Mouse (Mus musculus) limb, embryonic 11.5 days (tissue): Measurements from ENCODE around the gene Zdhhc20. TPM values are rescaled to one million over a fixed set of nuclear protein-coding genes. Genes with fewer than 3 reads are reported as not detected.
"Not testable (repeated sequence)": the region's sequence is repeated elsewhere in the genome, so short reads cannot be mapped to it uniquely, and the experiment has no call there.

Source experiments
- ATAC-seq: fragments of 200-750 bp; cut with Nextera tagmentation; 2 replicates; pipeline ENCODE4 v1.8.0; 2017; ENCODE audit warnings: low read depth; ENCODE audit not compliant: insufficient number of reproducible peaks, low FRiP score, low TSS enrichment
- DNase-seq: peaks from one replicate; pipeline ENCODE4 v3.0.0-alpha.2; 2015; ENCODE audit warnings: low spot score
- H3K27ac ChIP-seq: fragments of 300-500 bp; sonication (generic); replicated peaks from 2 replicates; pipeline ENCODE4 v1.5.1; 2014; ENCODE audit warnings: low read depth, mild to moderate bottlenecking, low read length
- H3K27me3 ChIP-seq: fragments of 300-500 bp; sonication (generic); 2 replicates; pipeline ENCODE4 v1.6.1; 2014; ENCODE audit warnings: mild to moderate bottlenecking, low read length, mixed read lengths; ENCODE audit not compliant: control insufficient read depth, insufficient read depth
- H3K36me3 ChIP-seq: fragments of 300-500 bp; sonication (generic); 2 replicates; pipeline ENCODE4 v1.6.1; 2014; ENCODE audit warnings: mild to moderate bottlenecking, low read length, moderate library complexity, mixed read lengths; ENCODE audit not compliant: control insufficient read depth, insufficient read depth
- H3K4me1 ChIP-seq: fragments of 300-500 bp; sonication (generic); 2 replicates; pipeline ENCODE4 v1.6.1; 2014; ENCODE audit warnings: low read length, mixed read lengths; ENCODE audit not compliant: control insufficient read depth, insufficient read depth
- H3K4me2 ChIP-seq: fragments of 300-500 bp; sonication (generic); 2 replicates; pipeline ENCODE4 v1.6.1; 2014; ENCODE audit warnings: low read depth, mild to moderate bottlenecking, moderate library complexity; ENCODE audit not compliant: severe bottlenecking
- H3K4me3 ChIP-seq: fragments of 300-500 bp; sonication (generic); 2 replicates; pipeline ENCODE4 v1.5.1; 2014; ENCODE audit warnings: low read depth, low read length
- H3K9ac ChIP-seq: fragments of 300-500 bp; sonication (generic); 2 replicates; pipeline ENCODE4 v1.6.1; 2014; ENCODE audit warnings: mild to moderate bottlenecking, low read length
- H3K9me3 ChIP-seq: fragments of 300-500 bp; sonication (generic); 2 replicates; pipeline ENCODE4 v1.6.1; 2016; ENCODE audit warnings: low read length; ENCODE audit not compliant: control insufficient read depth
- WGBS: fragments of 180-500 bp; shearing (Covaris S2); extraction: QIAGEN DNeasy Blood & Tissue Kit; methylation state at CpG from one replicate; pipeline ENCODE4 v1.1.7; 2014; 5-methylcytosine and 5-hydroxymethylcytosine counted together
- polyA plus RNA-seq: library from polyadenylated mRNA; unstranded; fragments of >200 nt; fragmentation: Nextera tagmentation; extraction: Ambion mirVana; gene quantifications from 2 replicates; pipeline ENCODE4 v1.2.1, GENCODE M21; 2014

The Zdhhc20 gene
- polyA plus RNA-seq, 1 experiment from 2014 or later = 63.5 TPM

DNA sequence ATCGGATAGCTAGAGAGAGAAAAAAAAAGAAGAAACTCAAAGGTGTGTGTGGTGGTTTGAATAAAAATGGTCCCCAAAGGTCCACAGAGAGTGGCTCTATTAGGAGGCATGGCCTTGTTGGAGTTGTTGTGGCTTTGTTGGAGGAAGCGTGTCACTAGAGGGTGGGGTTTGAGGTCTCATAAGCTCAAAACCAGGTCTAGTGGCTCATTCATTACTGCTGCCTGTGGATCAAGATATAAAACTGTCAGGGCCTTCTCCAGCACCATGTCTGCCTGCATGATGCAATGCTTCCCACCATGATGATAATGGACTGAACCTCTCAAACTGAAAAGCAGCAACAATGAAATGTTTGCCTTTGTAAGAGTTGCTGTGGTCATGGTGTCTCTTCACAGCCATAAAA lies 31.5 kb downstream of the Zdhhc20 start:
- 90% methylated on average over 2 of the region's 2 CpGs for WGBS
- Histone ChIP-seq H3K4me3 (no peak overlapping the region), H3K4me1 (no peaks in the 10 kb centered on the region), H3K9ac (no peak overlapping the region), H3K4me2 (no peak overlapping the region), H3K27ac (no peak overlapping the region), H3K27me3 (no peaks in the 10 kb centered on the region), H3K9me3 (no peaks in the 10 kb centered on the region), H3K36me3 (peaks cover 2% of the 10 kb centered on the region; the same call in 1 of the 2 replicates)
- ATAC-seq = no peak
- no peak for DNase-seq

DNA sequence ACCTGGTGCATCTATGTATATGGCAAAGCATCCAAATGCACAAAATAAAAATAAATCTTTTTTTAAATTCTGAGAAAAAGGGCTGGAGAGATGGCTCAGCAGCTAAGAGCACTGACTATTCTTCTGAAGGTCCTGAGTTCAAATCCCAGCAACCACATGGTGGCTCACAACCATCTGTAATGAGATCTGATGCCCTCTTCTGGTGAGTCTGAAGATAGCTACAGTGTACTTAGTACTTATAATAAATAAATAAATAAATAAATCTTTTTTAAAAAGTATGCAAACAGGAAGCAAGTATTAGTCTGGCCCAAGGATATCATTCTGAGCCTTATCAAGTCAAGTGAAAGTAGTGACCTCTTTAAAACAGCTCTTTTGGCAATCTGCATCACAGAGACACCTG lies 34.0 kb downstream of the Zdhhc20 start:
- H3K27ac ChIP-seq, H3K9ac ChIP-seq, H3K36me3 ChIP-seq, H3K27me3 ChIP-seq, ATAC-seq, H3K4me2 ChIP-seq, DNase-seq, H3K4me3 ChIP-seq, H3K9me3 ChIP-seq, H3K4me1 ChIP-seq: not testable (repeated sequence)

DNA sequence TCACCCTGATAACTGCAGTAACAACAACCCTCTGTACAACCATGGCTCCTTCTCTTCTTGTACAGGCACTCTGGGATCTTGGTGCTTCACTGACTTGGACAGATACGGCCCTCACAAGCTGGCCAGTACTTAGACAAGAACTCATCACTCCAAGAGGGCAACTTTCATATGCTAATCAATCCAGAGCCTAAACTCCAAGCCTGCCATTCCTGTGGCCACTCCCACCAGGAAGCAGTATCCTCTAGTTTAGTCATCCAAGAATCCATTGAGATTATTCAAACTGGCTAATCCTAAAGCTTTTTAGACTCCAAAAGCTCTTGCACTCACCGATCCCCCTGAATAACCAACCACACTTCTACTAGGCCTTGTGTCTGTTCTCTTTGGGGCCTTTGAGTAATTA lies 37.1 kb downstream of the Zdhhc20 start:
- ATAC-seq (no peak), DNase-seq (no peak)
- H3K27me3 ChIP-seq = no peaks in the 10 kb centered on the region
- 95% methylated on average over 2 of the region's 2 CpGs for WGBS
- no peak overlapping the region for H3K27ac ChIP-seq
- H3K9me3 ChIP-seq = no peaks in the 10 kb centered on the region
- no peaks in the 10 kb centered on the region for H3K36me3 ChIP-seq
- no peak overlapping the region for H3K9ac ChIP-seq
- H3K4me2 ChIP-seq = no peak overlapping the region
- H3K4me3 ChIP-seq = no peak overlapping the region
- H3K4me1 ChIP-seq = no peaks in the 10 kb centered on the region

DNA sequence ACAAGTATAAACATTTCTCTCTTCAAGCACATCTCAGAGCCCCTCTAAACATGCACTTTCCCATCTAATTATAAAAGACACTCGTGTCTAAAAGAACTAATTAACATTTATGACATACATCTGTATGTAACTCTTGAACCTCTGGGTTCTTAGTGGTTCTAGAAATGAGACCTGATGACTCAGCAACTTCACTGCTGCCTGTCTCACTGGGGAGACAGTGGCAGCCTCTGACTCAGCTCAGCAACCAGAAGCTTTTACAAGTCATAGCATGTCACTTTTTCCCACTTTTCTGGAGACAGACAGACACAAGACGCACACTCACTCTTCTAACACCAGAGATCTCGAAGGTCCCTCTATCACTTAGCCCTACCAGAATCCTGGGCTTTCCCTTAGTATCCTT lies 39.7 kb downstream of the Zdhhc20 start:
- Histone ChIP-seq H3K27ac (no peak overlapping the region), H3K4me3 (no peak overlapping the region), H3K4me2 (no peak overlapping the region), H3K4me1 (no peaks in the 10 kb centered on the region), H3K9ac (no peak overlapping the region), H3K27me3 (no peaks in the 10 kb centered on the region), H3K36me3 (no peaks in the 10 kb centered on the region; the same call in 1 of the 2 replicates), H3K9me3 (no peaks in the 10 kb centered on the region)
- DNase-seq (no peak), ATAC-seq (no peak)
- WGBS = 84% methylated on average over 3 of the region's 3 CpGs

- Histone ChIP-seq H3K9ac (no peak overlapping the region), H3K9me3 (no peaks in the 10 kb centered on the region), H3K36me3 (no peaks in the 10 kb centered on the region; the same call in 1 of the 2 replicates), H3K27me3 (no peaks in the 10 kb centered on the region), H3K27ac (no peak overlapping the region), H3K4me2 (no peak overlapping the region), H3K4me1 (no peaks in the 10 kb centered on the region), H3K4me3 (no peak overlapping the region)
- ATAC-seq (no peak), DNase-seq (no peak)
- WGBS = 90% methylated on average over 2 of the region's 2 CpGs
These were observed 41.4 kb downstream of the Zdhhc20 start for GRCm38 (mm10) chr14:57848646-57849045.

GRCm38 (mm10) chr14:57848061-57848460 lies 42.0 kb downstream of the Zdhhc20 start:
- ATAC-seq, DNase-seq, H3K4me1 ChIP-seq, H3K27me3 ChIP-seq, H3K9me3 ChIP-seq, H3K4me2 ChIP-seq, H3K4me3 ChIP-seq, H3K9ac ChIP-seq, H3K36me3 ChIP-seq, H3K27ac ChIP-seq: not testable (repeated sequence)
- 81% methylated on average over 5 of the region's 5 CpGs for WGBS

DNA sequence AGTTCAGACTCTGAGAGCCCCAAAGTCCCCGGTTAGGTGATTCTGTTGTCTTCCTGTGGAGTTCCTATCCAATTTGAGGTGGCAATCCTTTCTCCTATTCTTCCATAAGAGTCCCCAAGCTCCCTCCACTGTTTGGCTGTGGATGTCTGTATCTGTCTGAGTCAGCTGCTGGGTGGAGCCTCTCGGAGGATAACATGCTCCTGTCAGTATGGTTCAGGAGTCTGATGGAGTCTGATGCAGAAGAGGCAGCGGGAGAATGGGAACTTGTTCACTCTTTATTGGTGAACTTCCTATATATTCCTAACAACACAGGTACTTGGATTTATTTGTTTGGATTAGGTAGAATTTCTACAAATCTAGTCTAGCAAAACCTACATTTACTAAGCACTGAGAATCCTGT lies 45.5 kb downstream of the Zdhhc20 start:
- 89% methylated on average over 3 of the region's 3 CpGs for WGBS

GRCm38 (mm10) chr14:57835157-57835556 lies 54.9 kb downstream of the Zdhhc20 start:
- 92% methylated on average over 10 of the region's 10 CpGs for WGBS
- peaks cover 2% of the 10 kb centered on the region; the same call in 1 of the 2 replicates for H3K36me3 ChIP-seq

More for the DNA sequence above, 45.5 kb downstream of the Zdhhc20 start:
- no peak overlapping the region for H3K4me3 ChIP-seq
- DNase-seq (no peak), ATAC-seq (no peak)
- no peaks in the 10 kb centered on the region for H3K9me3 ChIP-seq
- no peak overlapping the region for H3K9ac ChIP-seq
- H3K36me3 ChIP-seq = peaks cover 2% of the 10 kb centered on the region; the same call in 1 of the 2 replicates
- H3K4me1 ChIP-seq = no peaks in the 10 kb centered on the region
- no peaks in the 10 kb centered on the region for H3K27me3 ChIP-seq
- H3K27ac ChIP-seq = no peak overlapping the region
- H3K4me2 ChIP-seq = no peak overlapping the region

GRCm38 (mm10) chr14:57833526-57833925 lies 56.5 kb downstream of the Zdhhc20 start:
- Histone ChIP-seq H3K27me3 (no peaks in the 10 kb centered on the region), H3K4me2 (no peak overlapping the region), H3K4me3 (no peak overlapping the region), H3K9me3 (no peaks in the 10 kb centered on the region), H3K9ac (no peak overlapping the region), H3K36me3 (no peaks in the 10 kb centered on the region), H3K27ac (no peak overlapping the region), H3K4me1 (no peaks in the 10 kb centered on the region)
- DNase-seq (no peak), ATAC-seq (no peak)
- WGBS = 96% methylated on average over 2 of the region's 2 CpGs

More at GRCm38 (mm10) chr14:57835157-57835556, 54.9 kb downstream of the Zdhhc20 start:
- H3K27me3 ChIP-seq = no peaks in the 10 kb centered on the region
- H3K4me2 ChIP-seq = no peak overlapping the region
- H3K4me1 ChIP-seq = no peaks in the 10 kb centered on the region
- H3K4me3 ChIP-seq = no peak overlapping the region
- no peak overlapping the region for H3K9ac ChIP-seq
- ATAC-seq (no peak), DNase-seq (no peak)
- H3K27ac ChIP-seq = no peak overlapping the region
- H3K9me3 ChIP-seq = no peaks in the 10 kb centered on the region
